Mouse (Mus musculus) brain, embryonic 14.5 days (tissue): ENCODE measurements at regions not wholly inside any gene's neighbourhood (a gene's known extent, or its start where the extent isn't known, plus 50 kb on each side); places are given as distances from the start of the nearest gene placed in this dataset.

Experiments used
- DNase-seq: peaks from one replicate; pipeline ENCODE4 v3.0.0-alpha.2; 2011; ENCODE audit warnings: low read depth
- CTCF ChIP-seq: fragments of 200-500 bp; IDR thresholded peaks from 2 replicates; pipeline ENCODE4 v1.5.1; 2012; ENCODE audit warnings: inconsistent platforms, mild to moderate bottlenecking, moderate library complexity, borderline replicate concordance; ENCODE audit not compliant: insufficient read depth, insufficient read length; ENCODE audit errors: extremely low read depth
- POLR2A ChIP-seq: fragments of 200-500 bp; IDR thresholded peaks from 2 replicates; pipeline ENCODE4 v1.6.1; 2012; ENCODE audit warnings: mild to moderate bottlenecking, inconsistent platforms, borderline replicate concordance; ENCODE audit not compliant: poor library complexity, insufficient read depth, insufficient read length, severe bottlenecking; ENCODE audit errors: extremely low read depth

DNA sequence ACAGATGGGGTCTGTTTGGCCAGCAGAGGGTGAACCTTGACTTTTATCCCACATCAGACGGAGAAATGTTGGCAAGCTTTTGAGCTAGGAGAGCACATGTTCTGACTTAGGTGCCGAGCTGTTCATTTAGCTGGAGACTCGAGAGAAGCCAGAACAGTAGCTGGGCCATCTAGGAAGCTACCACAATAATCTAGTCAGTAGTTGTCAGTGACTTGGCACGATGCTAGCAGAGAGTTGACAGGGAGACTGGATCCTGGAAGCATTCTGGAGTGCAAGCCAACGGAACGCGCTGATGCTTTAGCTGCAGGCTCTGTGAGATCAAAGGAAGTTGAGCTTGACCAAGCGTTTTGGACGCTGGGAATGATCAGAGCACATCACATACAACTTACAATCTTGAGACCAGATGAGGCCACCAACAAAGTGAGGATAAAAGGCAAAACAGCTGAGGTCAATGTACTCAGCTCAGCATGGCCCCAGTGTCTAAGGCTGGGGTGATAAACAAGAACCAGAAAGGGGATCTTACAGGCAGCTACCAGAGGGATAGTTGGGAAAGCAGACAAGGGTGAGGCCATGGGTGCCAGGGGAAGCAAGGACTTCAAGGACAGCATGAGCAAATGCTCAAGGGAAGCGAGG, 130.0 kb downstream of the Dyrk2 start:
- DNase-seq, result no peak
- TF ChIP-seq POLR2A, result no peak
- no peak for TF ChIP-seq CTCF

DNA sequence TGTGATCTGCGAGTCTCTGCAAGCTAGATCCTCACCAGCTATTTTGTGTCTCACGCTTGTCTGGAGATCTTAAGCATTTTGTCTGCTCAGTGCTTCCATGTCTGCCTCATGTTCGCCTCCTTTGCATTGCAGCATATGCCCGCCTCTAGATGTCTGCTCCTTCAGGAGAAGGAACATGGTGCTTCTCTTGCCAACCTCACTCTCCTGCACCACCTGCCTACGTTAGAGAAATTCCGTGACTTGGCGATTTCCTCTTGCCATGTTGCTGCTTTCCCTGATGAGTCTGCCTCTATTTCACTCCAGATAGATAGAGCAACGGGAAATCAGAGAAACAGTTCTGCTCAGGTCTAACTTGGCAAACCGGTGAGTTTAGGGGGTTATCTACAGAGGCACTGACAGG, 126.2 kb downstream of the Dyrk2 start:
- DNase-seq, result peak; percentile 27

DNA sequence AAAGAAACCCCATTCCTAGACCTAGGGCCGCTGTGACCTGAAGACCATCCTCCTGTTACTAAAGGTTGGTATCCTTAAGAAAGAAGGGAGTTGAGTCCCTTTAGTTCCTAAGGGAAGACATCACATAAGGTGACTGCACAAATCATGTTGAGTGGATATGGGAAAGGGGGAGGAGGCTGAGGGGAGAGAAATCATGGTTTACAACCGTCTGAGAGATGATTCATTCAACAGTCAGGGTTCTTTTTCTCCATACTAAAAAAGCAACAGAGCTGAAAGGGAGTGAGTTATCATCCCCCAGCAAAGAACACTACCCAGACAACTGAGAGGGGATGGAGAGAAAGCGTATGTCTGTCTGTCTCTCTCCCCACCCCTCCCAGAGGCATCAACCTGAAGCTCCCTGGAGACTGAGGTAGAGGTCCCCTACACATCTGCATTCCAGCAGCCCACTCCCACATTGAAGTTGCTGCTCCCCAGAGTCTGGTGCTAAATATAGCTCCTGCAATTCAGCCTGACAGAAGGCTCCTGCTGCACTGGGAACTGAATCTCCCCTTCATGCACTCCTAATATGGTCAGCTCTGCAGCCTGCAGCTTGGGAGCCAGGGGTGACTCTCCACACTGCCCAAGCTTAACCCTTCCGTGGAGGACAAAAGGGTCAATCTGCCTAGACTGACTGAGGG, 123.2 kb downstream of the Dyrk2 start:
- TF ChIP-seq CTCF (no peak), POLR2A (no peak)
- peak; percentile 47 for DNase-seq

More for the DNA sequence above, 126.2 kb downstream of the Dyrk2 start:
- TF ChIP-seq CTCF, result no peak
- TF ChIP-seq POLR2A, result no peak

DNA sequence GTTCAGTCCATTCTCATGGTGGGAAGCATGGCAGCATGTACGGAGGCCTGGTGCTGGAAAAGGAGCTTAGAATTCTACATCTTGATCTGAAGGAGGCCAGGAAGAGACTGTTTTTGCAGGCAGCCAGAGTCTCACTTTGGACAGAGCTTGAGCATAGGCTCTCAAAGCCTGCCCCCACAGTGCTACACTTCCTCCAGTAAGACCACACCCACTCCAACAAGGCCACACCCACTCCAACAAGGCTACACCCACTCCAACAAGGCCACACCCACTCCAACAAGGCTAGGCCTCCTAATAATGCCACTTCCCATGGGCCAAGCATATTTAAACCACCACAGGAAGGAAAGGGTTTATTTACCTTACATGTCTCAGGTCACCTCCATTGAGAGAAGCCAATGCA, 121.0 kb downstream of the Dyrk2 start:
- DNase-seq, result no peak
- no peak for TF ChIP-seq POLR2A
- no peak for TF ChIP-seq CTCF

DNA sequence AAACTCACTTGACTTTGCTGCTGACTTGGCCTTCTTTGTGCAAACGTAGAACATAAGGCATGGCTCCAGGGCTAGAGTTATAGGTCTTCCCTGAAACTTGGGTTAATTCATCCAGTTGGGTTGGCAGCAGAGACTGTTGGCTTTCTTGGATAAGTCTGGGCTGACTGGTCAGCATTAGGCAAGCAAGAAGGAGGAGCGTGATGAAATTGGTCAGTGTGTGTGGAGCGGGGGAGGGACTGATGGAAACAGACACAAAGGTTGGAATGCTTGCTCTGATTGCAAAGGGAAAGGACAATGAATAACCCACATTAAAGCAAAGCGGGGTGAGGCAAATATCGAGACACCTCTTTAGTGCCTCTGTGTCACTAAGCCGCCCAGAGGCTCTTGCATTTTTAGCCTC, 120.3 kb downstream of the Dyrk2 start:
- DNase-seq, result no peak
- TF ChIP-seq POLR2A (no peak), CTCF (no peak)

DNA sequence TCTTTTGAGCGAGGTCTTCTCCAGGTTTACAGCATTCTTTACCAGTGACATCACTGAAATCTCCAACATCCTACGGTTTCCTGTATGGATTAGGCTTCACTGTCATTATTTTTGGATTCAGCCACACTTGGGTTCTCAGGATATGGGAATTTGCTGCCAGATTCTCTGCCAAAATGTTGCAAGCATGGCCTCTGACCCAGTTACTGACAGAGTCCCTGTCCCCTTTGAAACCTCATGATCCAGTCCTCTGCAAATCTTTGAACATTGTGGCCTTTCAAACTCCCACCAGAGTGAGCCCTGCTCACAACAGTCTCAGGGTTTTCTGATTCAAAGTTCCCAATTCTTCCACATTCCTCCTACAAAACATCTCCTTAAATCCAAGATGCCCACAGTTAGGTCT, 118.9 kb downstream of the Dyrk2 start:
- no peak for TF ChIP-seq CTCF
- no peak for TF ChIP-seq POLR2A
- DNase-seq, result no peak

DNA sequence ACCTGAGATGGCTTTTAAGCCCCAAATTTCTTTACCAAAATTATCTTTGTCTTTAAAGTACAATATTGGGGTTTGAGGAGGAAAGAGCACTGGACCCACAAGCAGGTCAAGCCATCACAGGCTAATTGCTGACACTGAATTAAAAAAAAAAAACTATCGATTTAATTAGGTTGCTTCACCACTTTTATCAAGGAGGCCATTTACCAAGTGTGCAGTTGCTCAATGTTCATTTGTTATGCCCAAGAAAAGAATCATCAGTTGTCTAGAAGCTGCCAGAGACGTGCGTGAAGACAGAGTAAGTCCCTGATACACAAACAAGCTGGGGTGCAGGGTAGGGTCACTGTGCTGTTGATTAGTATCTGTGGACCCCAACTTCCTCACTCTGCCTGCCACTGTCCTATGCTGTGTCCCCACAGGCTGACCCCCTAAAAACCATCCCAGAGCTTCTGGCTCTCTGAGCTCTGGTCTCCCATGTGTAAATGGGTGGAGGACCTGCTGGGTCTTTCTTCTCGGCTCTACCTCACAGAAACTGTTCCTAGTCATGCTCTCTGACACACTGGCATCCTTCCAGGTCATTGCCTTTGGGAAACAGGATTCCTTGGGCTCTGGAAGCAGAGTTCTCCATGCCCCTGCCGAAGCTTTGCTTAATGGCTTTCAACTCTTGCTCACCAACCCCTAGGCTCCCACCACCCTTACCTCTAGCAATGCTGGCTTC, 116.8 kb downstream of the Dyrk2 start:
- TF ChIP-seq POLR2A (no peak), CTCF (no peak)
- DNase-seq, result no peak

DNA sequence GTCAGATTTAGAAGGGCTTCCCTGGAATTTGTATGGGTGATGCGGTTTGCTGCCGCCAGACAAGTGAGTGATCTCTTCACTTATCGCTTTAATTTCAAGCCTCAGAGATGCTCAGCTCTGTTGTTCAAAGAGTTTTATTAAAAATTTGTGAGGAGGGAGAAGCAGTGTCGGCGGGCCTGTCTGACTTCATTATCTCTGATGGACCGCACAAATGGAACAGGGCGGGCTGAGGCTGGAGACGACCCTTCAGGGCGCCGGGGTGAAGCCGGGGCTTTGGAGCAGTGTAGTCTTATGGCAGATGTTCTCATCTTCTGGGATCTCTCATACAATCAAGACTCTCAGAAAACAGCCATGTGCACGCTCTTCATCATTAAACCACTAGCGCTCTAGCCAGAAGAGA, 115.2 kb downstream of the Dyrk2 start:
- TF ChIP-seq POLR2A (no peak), CTCF (no peak)
- no peak for DNase-seq

DNA sequence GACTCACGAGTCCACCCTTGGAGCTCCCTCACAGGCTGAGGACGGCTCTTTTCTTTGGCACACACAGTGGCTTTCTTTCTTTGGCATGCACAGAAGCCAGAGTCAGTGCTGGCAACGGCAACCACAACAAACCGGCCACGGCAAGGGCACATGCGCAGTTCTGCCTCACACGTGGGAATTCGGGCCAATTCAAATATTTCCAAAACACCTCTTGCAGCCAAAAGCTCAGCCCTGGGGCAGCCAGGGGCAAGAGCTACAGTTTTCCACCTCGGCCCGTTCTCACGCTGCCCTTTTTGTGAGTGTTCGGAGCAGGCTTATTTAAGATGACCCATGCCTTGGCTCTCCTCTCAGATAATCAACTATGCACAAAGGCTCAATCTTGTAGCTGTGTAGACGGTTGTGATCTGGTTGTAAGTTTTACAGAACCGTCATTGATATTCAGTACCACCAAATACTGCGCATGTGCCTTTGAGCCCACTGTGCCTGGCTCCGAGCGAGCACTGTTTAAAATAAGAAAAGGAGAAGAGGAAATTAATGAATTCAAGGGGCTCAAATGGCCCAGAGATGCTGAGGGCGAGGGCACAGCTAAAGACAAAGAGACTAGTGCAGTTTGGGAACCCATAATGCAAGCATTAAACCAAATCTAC, 111.1 kb downstream of the Dyrk2 start:
- no peak for TF ChIP-seq POLR2A
- no peak for TF ChIP-seq CTCF

DNA sequence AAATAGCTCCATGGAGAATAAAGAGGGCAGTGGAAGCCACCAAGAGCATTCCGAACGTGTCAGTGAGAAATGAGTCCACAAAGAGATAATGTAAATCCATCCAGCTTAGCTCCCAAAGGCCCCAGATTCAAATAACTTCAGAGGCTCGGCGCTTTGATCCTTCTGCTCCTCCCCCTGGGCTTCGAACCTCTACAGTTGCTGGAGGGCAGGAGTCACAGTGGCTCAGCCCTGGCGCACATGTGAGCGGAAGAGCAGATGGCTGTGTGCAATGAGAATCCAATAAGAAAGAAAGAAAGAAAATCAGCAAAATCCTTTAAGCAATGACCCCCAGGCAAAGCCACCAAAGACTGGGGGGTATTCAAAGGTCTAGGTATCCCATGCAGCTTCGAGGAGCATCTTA, 109.6 kb downstream of the Dyrk2 start:
- no peak for TF ChIP-seq POLR2A
- TF ChIP-seq CTCF, result no peak
- DNase-seq, result peak; percentile 25

More for the DNA sequence above, 111.1 kb downstream of the Dyrk2 start:
- DNase-seq, result peak; percentile 71
